Mouse (Mus musculus) limb, embryonic 11.5 days (tissue): ENCODE results near the gene Defb33. TPM values are rescaled to one million over a fixed set of nuclear protein-coding genes. Genes with fewer than 3 reads are reported as not detected.

ENCODE experiments used
- ATAC-seq: fragments of 200-750 bp; cut with Nextera tagmentation; 2 replicates; pipeline ENCODE4 v1.8.0; 2017; ENCODE audit warnings: low read depth; ENCODE audit not compliant: insufficient number of reproducible peaks, low FRiP score, low TSS enrichment
- DNase-seq: peaks from one replicate; pipeline ENCODE4 v3.0.0-alpha.2; 2015; ENCODE audit warnings: low spot score
- H3K27ac ChIP-seq: fragments of 300-500 bp; sonication (generic); replicated peaks from 2 replicates; pipeline ENCODE4 v1.5.1; 2014; ENCODE audit warnings: low read depth, mild to moderate bottlenecking, low read length
- H3K27me3 ChIP-seq: fragments of 300-500 bp; sonication (generic); 2 replicates; pipeline ENCODE4 v1.6.1; 2014; ENCODE audit warnings: mild to moderate bottlenecking, low read length, mixed read lengths; ENCODE audit not compliant: control insufficient read depth, insufficient read depth
- H3K36me3 ChIP-seq: fragments of 300-500 bp; sonication (generic); 2 replicates; pipeline ENCODE4 v1.6.1; 2014; ENCODE audit warnings: mild to moderate bottlenecking, low read length, moderate library complexity, mixed read lengths; ENCODE audit not compliant: control insufficient read depth, insufficient read depth
- H3K4me1 ChIP-seq: fragments of 300-500 bp; sonication (generic); 2 replicates; pipeline ENCODE4 v1.6.1; 2014; ENCODE audit warnings: low read length, mixed read lengths; ENCODE audit not compliant: control insufficient read depth, insufficient read depth
- H3K4me2 ChIP-seq: fragments of 300-500 bp; sonication (generic); 2 replicates; pipeline ENCODE4 v1.6.1; 2014; ENCODE audit warnings: low read depth, mild to moderate bottlenecking, moderate library complexity; ENCODE audit not compliant: severe bottlenecking
- H3K4me3 ChIP-seq: fragments of 300-500 bp; sonication (generic); 2 replicates; pipeline ENCODE4 v1.5.1; 2014; ENCODE audit warnings: low read depth, low read length
- H3K9ac ChIP-seq: fragments of 300-500 bp; sonication (generic); 2 replicates; pipeline ENCODE4 v1.6.1; 2014; ENCODE audit warnings: mild to moderate bottlenecking, low read length
- H3K9me3 ChIP-seq: fragments of 300-500 bp; sonication (generic); 2 replicates; pipeline ENCODE4 v1.6.1; 2016; ENCODE audit warnings: low read length; ENCODE audit not compliant: control insufficient read depth
- WGBS: fragments of 180-500 bp; shearing (Covaris S2); extraction: QIAGEN DNeasy Blood & Tissue Kit; methylation state at CpG from one replicate; pipeline ENCODE4 v1.1.7; 2014; 5-methylcytosine and 5-hydroxymethylcytosine counted together
- polyA plus RNA-seq: library from polyadenylated mRNA; unstranded; fragments of >200 nt; fragmentation: Nextera tagmentation; extraction: Ambion mirVana; gene quantifications from 2 replicates; pipeline ENCODE4 v1.2.1, GENCODE M21; 2014

The Defb33 gene
- polyA plus RNA-seq, result not detected in 2 replicates

- Histone ChIP-seq H3K27me3 (no peaks in the 10 kb centered on the region), H3K27ac (no peak within 1 kb of the TSS), H3K36me3 (no peaks in the 10 kb centered on the region), H3K4me1 (no peaks in the 10 kb centered on the region), H3K9me3 (peaks cover 3% of the 10 kb centered on the region; the same call in 1 of the 2 replicates), H3K4me3 (no peak within 1 kb of the TSS), H3K4me2 (no peak within 1 kb of the TSS), H3K9ac (no peak within 1 kb of the TSS)
- ATAC-seq (no peak), DNase-seq (no peak)
- WGBS, result 88% methylated on average over 2 of the region's 2 CpGs
These were observed at the start of gene Defb33 for GRCm38 (mm10) chr8:20892369-20892768. Gene Defb33, plus strand, starts transcription at chr8:20892669.

GRCm38 (mm10) chr8:20874608-20875007, 17.9 kb upstream of the Defb33 start:
- no peak for DNase-seq
- no peaks in the 10 kb centered on the region for H3K4me1 ChIP-seq

DNA sequence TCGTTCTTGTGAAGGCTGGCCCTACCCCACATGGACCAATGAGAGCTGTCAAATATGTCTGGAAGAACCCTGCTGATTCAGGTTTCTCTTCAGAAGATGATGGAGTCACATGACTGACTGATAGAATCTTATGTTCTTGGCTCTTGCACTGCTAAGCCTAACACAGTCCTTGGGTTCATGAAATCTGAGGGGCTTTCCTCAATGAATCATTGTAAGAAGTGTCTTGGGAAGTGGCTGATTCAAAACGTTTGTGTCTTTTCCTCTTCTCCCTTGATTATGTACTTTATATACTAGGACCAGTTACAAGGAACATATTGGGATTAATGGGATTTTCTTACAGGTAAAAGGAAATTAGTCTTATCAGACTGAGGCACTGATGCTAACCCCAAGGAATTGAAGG, 10.1 kb downstream of the Defb33 start, which contains the start of gene Gm15056:
TSS of gene Gm15056 (minus strand) at position 101 of the 400 bp plus-strand sequence.
- Histone ChIP-seq H3K4me1 (no peaks in the 10 kb centered on the region), H3K27me3 (no peaks in the 10 kb centered on the region), H3K36me3 (no peaks in the 10 kb centered on the region), H3K9me3 (0 out of 2 replicates have a peak, but pooled peaks cover 2% of the 10 kb centered on the region), H3K9ac (no peak within 1 kb of the TSS), H3K4me2 (no peak within 1 kb of the TSS), H3K4me3 (no peak within 1 kb of the TSS), H3K27ac (no peak within 1 kb of the TSS)
- 68% methylated on average over 2 of the region's 2 CpGs for WGBS
- DNase-seq (no peak), ATAC-seq (no peak)

More at GRCm38 (mm10) chr8:20874608-20875007, 17.9 kb upstream of the Defb33 start:
- H3K4me3 ChIP-seq, result no peak overlapping the region
- no peak overlapping the region for H3K4me2 ChIP-seq
- no peak for ATAC-seq
- H3K36me3 ChIP-seq, result no peaks in the 10 kb centered on the region
- no peaks in the 10 kb centered on the region for H3K27me3 ChIP-seq
- H3K9me3 ChIP-seq, result no peaks in the 10 kb centered on the region
- no peak overlapping the region for H3K9ac ChIP-seq
- no peak overlapping the region for H3K27ac ChIP-seq
- WGBS, result 39% methylated on average over 6 of the region's 6 CpGs

DNA sequence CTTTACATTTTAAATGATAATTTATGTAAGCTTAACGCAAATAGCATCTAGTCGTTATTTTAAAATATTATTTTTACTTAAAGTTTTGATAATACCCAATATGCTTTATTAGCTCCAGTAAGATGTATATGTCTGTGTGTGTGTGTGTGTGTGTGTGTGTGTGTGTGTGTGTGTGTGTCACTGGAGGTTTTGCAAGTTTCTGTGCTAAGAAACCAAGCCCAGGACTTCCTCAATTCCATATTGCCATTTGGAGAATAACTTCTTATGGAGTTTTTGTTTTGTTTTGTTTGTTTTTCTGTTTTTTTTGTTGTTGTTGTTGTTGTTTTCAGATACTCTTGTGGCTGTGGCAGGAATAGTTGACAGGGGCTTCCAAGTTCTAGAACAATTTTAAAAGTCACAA, 14.7 kb downstream of the Defb33 start:
- no peaks in the 10 kb centered on the region for H3K4me1 ChIP-seq
- DNase-seq (no peak), ATAC-seq (no peak)
- H3K9ac ChIP-seq, result no peak overlapping the region
- no peaks in the 10 kb centered on the region for H3K36me3 ChIP-seq
- H3K9me3 ChIP-seq, result 0 out of 2 replicates have a peak, but pooled peaks cover 2% of the 10 kb centered on the region
- no peak overlapping the region for H3K27ac ChIP-seq
- WGBS, result 94% methylated on average over 2 of the region's 2 CpGs
- H3K27me3 ChIP-seq, result no peaks in the 10 kb centered on the region
- H3K4me2 ChIP-seq, result no peak overlapping the region
- no peak overlapping the region for H3K4me3 ChIP-seq

- no peaks in the 10 kb centered on the region for H3K27me3 ChIP-seq
- WGBS, result 66% methylated on average over 2 of the region's 2 CpGs
- no peak overlapping the region for H3K4me3 ChIP-seq
- H3K9me3 ChIP-seq, result 0 out of 2 replicates have a peak, but pooled peaks cover 2% of the 10 kb centered on the region
- ATAC-seq (no peak), DNase-seq (no peak)
- H3K27ac ChIP-seq, result no peak overlapping the region
- H3K9ac ChIP-seq, result no peak overlapping the region
- H3K4me2 ChIP-seq, result no peak overlapping the region
- no peaks in the 10 kb centered on the region for H3K36me3 ChIP-seq
- H3K4me1 ChIP-seq, result no peaks in the 10 kb centered on the region
These were observed 15.8 kb downstream of the Defb33 start for GRCm38 (mm10) chr8:20908256-20908655.

- Histone ChIP-seq H3K27ac (no peak overlapping the region), H3K36me3 (no peaks in the 10 kb centered on the region), H3K9me3 (peaks cover 3% of the 10 kb centered on the region; the same call in 1 of the 2 replicates), H3K9ac (no peak overlapping the region), H3K4me2 (no peak overlapping the region), H3K27me3 (no peaks in the 10 kb centered on the region), H3K4me1 (no peaks in the 10 kb centered on the region), H3K4me3 (no peak overlapping the region)
- no peak for DNase-seq
- ATAC-seq, result no peak
- WGBS, result 80% methylated on average over 1 of the region's 1 CpGs
These were observed 19.8 kb downstream of the Defb33 start for GRCm38 (mm10) chr8:20912288-20912687.

GRCm38 (mm10) chr8:20921971-20922370, 29.5 kb downstream of the Defb33 start, which contains the start of gene Gm6040:
Gene Gm6040, minus strand, starts transcription at chr8:20922071.
- WGBS, result 80% methylated on average over 3 of the region's 3 CpGs
- no peak within 1 kb of the TSS for H3K4me3 ChIP-seq
- no peaks in the 10 kb centered on the region for H3K27me3 ChIP-seq
- H3K27ac ChIP-seq, result no peak within 1 kb of the TSS
- no peak for ATAC-seq
- DNase-seq, result no peak
- no peaks in the 10 kb centered on the region for H3K4me1 ChIP-seq
- H3K9me3 ChIP-seq, result peaks cover 7% of the 10 kb centered on the region; the same call in 1 of the 2 replicates
- H3K9ac ChIP-seq, result no peak within 1 kb of the TSS
- no peak within 1 kb of the TSS for H3K4me2 ChIP-seq
- no peaks in the 10 kb centered on the region for H3K36me3 ChIP-seq

GRCm38 (mm10) chr8:20944610-20945009, 52.1 kb downstream of the Defb33 start, which contains the start of gene AY761185:
Gene AY761185, minus strand, starts transcription at chr8:20944710.
- 77% methylated on average over 3 of the region's 3 CpGs for WGBS

More at GRCm38 (mm10) chr8:20944610-20945009, 52.1 kb downstream of the Defb33 start, which contains the start of gene AY761185:
- no peak within 1 kb of the TSS for H3K27ac ChIP-seq
- no peak within 1 kb of the TSS for H3K4me2 ChIP-seq
- ATAC-seq (no peak), DNase-seq (no peak)
- no peaks in the 10 kb centered on the region for H3K27me3 ChIP-seq
- no peaks in the 10 kb centered on the region for H3K36me3 ChIP-seq
- no peaks in the 10 kb centered on the region for H3K4me1 ChIP-seq
- no peak within 1 kb of the TSS for H3K4me3 ChIP-seq
- H3K9ac ChIP-seq, result no peak within 1 kb of the TSS
- H3K9me3 ChIP-seq, result peaks cover 8% of the 10 kb centered on the region
